Mouse (Mus musculus) hindbrain, postnatal 0 days (tissue): Measurements from ENCODE around the gene Lrba. TPM values are rescaled to one million over a fixed set of nuclear protein-coding genes. Genes with fewer than 3 reads are reported as not detected.

Source experiments
- ATAC-seq: fragments of 200-750 bp; cut with Nextera tagmentation; 2 replicates; pipeline ENCODE4 v1.8.0; 2017; ENCODE audit warnings: mild to moderate bottlenecking, moderate TSS enrichment, moderate library complexity
- DNase-seq: peaks from one replicate; pipeline ENCODE4 v3.0.0-alpha.2; 2015; ENCODE audit warnings: low spot score
- H3K27ac ChIP-seq: fragments of 300-500 bp; sonication (generic); 2 replicates; pipeline ENCODE4 v1.5.1; 2014; ENCODE audit warnings: mild to moderate bottlenecking
- H3K27me3 ChIP-seq: fragments of 300-500 bp; sonication (generic); 2 replicates; pipeline ENCODE4 v1.6.1; 2014; ENCODE audit warnings: low read length, mixed read lengths; ENCODE audit not compliant: insufficient read depth
- H3K36me3 ChIP-seq: fragments of 300-500 bp; sonication (generic); 2 replicates; pipeline ENCODE4 v1.6.1; 2014; ENCODE audit warnings: low read length, mixed read lengths; ENCODE audit not compliant: insufficient read depth
- H3K4me1 ChIP-seq: fragments of 300-500 bp; sonication (generic); 2 replicates; pipeline ENCODE4 v1.6.1; 2014; ENCODE audit warnings: antibody characterized with exemption, low read length, mixed read lengths; ENCODE audit not compliant: insufficient read depth
- H3K4me2 ChIP-seq: fragments of 300-500 bp; sonication (generic); 2 replicates; pipeline ENCODE4 v1.6.1; 2014; ENCODE audit warnings: low read depth, mild to moderate bottlenecking, low read length, moderate library complexity, mixed read lengths
- H3K4me3 ChIP-seq: fragments of 300-500 bp; sonication (generic); 2 replicates; pipeline ENCODE4 v1.5.1; 2014; ENCODE audit warnings: low read length
- H3K9ac ChIP-seq: fragments of 300-500 bp; sonication (generic); replicated peaks from 2 replicates; pipeline ENCODE4 v1.6.1; 2014; ENCODE audit warnings: mild to moderate bottlenecking, low read length, moderate library complexity, mixed read lengths
- H3K9me3 ChIP-seq: fragments of 300-500 bp; sonication (generic); 2 replicates; pipeline ENCODE4 v1.6.1; 2016; ENCODE audit warnings: low read length, mixed read lengths
- CTCF ChIP-seq: IDR thresholded peaks from 2 replicates; pipeline ENCODE4 v1.5.1; 2016; ENCODE audit warnings: antibody characterized with exemption, control low read depth, low read depth
- WGBS: fragments of 180-500 bp; shearing (Covaris S2); extraction: QIAGEN DNeasy Blood & Tissue Kit; methylation state at CpG from one replicate; pipeline ENCODE4 v1.1.7; 2014; 5-methylcytosine and 5-hydroxymethylcytosine counted together
- polyA plus RNA-seq: library from polyadenylated mRNA; unstranded; fragments of >200 nt; fragmentation: Nextera tagmentation; extraction: Ambion mirVana; gene quantifications from 2 replicates; pipeline ENCODE4 v1.2.1, GENCODE M21; 2015
- total RNA-seq: library from RNA; depleted of rRNA; stranded (reverse); fragments of >200 nt; gene quantifications from 2 replicates; pipeline ENCODE4 v1.2.3, GENCODE M21; 2014

Lrba gene
- total and polyA plus RNA-seq, 2 experiments from 2014 or later, result 5.5 to 36.6 TPM

GRCm38 (mm10) chr3:86807750-86808467 lies 583.4 kb downstream of the Lrba start:
- Histone ChIP-seq H3K4me1 (0 out of 2 replicates have a peak, but pooled peaks cover 12% of the 10 kb centered on the region), H3K4me2 (no peak overlapping the region), H3K9me3 (no peaks in the 10 kb centered on the region), H3K27me3 (no peaks in the 10 kb centered on the region), H3K36me3 (peaks cover 19% of the 10 kb centered on the region), H3K27ac (peak overlapping the region; percentile 32; the same call in 1 of the 2 replicates), H3K4me3 (no peak overlapping the region), H3K9ac (no peak overlapping the region)
- peak; percentile 87 for DNase-seq
- WGBS, result 49% methylated on average over 14 of the region's 14 CpGs
- TF ChIP-seq CTCF, result peak; percentile 78
- ATAC-seq, result peak; percentile 89

DNA sequence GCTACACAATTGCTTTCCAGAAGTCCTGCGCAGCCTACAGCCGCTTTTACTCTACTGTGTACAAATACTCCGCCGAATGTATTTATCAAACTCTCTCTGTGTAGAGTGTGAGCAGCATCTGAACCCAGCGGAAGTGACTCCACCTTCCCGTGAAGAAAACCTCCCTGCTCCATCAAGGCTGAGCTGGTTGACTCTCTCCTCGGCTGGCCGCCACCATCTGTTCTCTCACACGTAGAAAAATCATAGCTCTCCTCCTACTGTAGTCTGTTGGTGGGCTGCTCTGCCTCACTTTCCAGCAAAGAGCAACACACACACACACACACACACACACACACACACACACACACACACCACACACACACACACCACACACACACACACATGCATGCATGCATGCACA lies 584.7 kb downstream of the Lrba start:
- Histone ChIP-seq H3K4me3 (no peak overlapping the region), H3K36me3 (peaks cover 21% of the 10 kb centered on the region), H3K4me1 (0 out of 2 replicates have a peak, but pooled peaks cover 12% of the 10 kb centered on the region), H3K9ac (no peak overlapping the region), H3K27me3 (no peaks in the 10 kb centered on the region), H3K4me2 (no peak overlapping the region), H3K9me3 (no peaks in the 10 kb centered on the region), H3K27ac (peak overlapping the region; percentile 27; the same call in 1 of the 2 replicates)
- WGBS, result 67% methylated on average over 9 of the region's 9 CpGs
- ATAC-seq (no peak), DNase-seq (no peak)
- no peak for TF ChIP-seq CTCF

DNA sequence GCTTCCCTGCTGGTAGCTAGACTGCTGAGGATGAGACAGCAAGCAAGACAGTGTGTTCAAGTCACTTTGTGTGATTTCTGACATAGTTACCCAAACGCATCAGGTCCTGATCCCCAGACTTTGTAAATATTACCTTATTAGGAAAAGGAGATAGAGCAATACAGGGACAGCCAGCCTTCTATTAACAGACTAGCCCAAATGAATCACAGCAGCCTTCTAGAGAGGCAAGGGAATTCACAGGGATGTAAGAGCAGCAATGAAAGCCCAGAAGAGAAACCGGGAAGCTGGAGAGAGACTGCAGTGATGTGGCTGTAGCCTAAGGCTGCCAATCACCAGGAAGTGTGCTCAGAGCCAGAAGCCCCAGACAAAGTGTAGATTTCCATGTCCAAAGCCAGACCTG lies 585.2 kb downstream of the Lrba start:
- DNase-seq, result no peak
- Histone ChIP-seq H3K27ac (peak overlapping the region; percentile 27), H3K4me2 (no peak overlapping the region)

DNA sequence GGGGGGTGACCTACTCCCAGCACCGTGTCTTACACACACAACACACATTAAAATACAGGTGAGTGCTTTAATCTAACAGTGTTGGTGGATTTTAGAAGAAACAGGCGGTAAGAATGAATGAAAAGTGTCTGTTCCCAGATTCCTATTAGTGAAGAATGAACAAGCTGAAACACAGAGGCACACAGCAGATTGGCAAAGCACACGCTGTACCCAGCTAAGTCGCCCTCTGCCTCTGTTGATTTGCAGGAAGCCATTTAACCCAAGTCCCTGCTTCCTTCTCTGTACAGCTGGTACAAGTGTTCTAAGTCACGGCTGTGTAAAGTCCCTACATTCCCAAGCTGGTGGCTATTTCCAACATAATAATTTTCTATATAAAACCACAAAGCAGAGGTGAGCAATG lies 586.4 kb downstream of the Lrba start:
- WGBS, result 72% methylated on average over 5 of the region's 5 CpGs
- Histone ChIP-seq H3K4me3 (no peak overlapping the region), H3K9me3 (no peaks in the 10 kb centered on the region), H3K27me3 (no peaks in the 10 kb centered on the region), H3K4me1 (0 out of 2 replicates have a peak, but pooled peaks cover 12% of the 10 kb centered on the region), H3K36me3 (peaks cover 14% of the 10 kb centered on the region), H3K9ac (no peak overlapping the region), H3K27ac (0 out of 2 replicates have a peak overlapping the region, but pooled peaks have one; percentile 32), H3K4me2 (no peak overlapping the region)
- no peak for DNase-seq
- ATAC-seq, result no peak
- no peak for TF ChIP-seq CTCF

More for the DNA sequence above, 585.2 kb downstream of the Lrba start:
- ATAC-seq, result no peak
- H3K4me3 ChIP-seq, result no peak overlapping the region
- H3K9me3 ChIP-seq, result no peaks in the 10 kb centered on the region
- H3K27me3 ChIP-seq, result no peaks in the 10 kb centered on the region
- peaks cover 20% of the 10 kb centered on the region for H3K36me3 ChIP-seq
- 0 out of 2 replicates have a peak, but pooled peaks cover 12% of the 10 kb centered on the region for H3K4me1 ChIP-seq
- H3K9ac ChIP-seq, result no peak overlapping the region
- 30% methylated on average over 2 of the region's 2 CpGs for WGBS
- TF ChIP-seq CTCF, result no peak

- WGBS, result 23% methylated on average over 3 of the region's 3 CpGs
- no peak overlapping the region for H3K4me3 ChIP-seq
- H3K27me3 ChIP-seq, result no peaks in the 10 kb centered on the region
- peaks cover 14% of the 10 kb centered on the region for H3K36me3 ChIP-seq
- no peak overlapping the region for H3K9ac ChIP-seq
- peak; percentile 88 for DNase-seq
- peak; percentile 75 for ATAC-seq
- no peaks in the 10 kb centered on the region for H3K9me3 ChIP-seq
- no peak overlapping the region for H3K27ac ChIP-seq
- 0 out of 2 replicates have a peak, but pooled peaks cover 12% of the 10 kb centered on the region for H3K4me1 ChIP-seq
- peak; percentile 95 for TF ChIP-seq CTCF
- no peak overlapping the region for H3K4me2 ChIP-seq
Observed at GRCm38 (mm10) chr3:86812689-86813088, 588.2 kb downstream of the Lrba start.

DNA sequence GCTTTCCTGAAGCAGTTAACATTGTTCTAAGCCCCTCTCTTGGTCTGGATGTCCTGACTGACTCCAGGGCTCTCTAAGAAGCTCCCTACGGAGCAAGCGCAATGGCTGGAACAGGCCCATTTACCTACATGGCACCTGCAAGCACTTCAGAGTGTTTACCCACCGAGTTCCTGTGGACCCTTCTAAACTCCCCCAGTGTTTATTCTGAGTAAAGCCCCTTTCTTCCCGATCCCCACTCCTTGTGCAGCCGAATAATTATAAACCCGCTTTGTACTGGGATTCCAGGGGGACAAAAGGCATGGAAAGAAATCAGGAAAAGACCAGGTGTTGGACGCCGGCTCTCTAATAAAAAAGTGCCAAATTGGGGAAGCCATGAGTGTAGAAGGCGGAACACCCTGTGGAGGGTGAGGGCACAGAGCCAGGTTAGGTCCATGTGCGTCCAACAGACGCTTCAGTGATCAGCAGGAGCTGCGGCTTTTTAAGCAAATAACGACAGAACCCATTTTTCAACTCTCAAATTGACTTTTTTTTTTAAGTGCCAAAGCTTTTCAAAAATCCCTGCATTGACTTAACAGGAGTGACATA lies 593.6 kb downstream of the Lrba start:
- Histone ChIP-seq H3K4me1 (peaks cover 19% of the 10 kb centered on the region), H3K9me3 (no peaks in the 10 kb centered on the region), H3K4me3 (no peak overlapping the region), H3K27me3 (no peaks in the 10 kb centered on the region), H3K9ac (no peak overlapping the region), H3K4me2 (no peak overlapping the region; the same call in 1 of the 2 replicates), H3K36me3 (peaks cover 7% of the 10 kb centered on the region), H3K27ac (peak overlapping the region; percentile 54; the same call in 1 of the 2 replicates)
- WGBS, result 28% methylated on average over 13 of the region's 13 CpGs
- no peak for TF ChIP-seq CTCF
- peak; percentile 63 for DNase-seq
- ATAC-seq, result 0 out of 2 replicates have a peak, but pooled peaks have one; percentile 60
